Mouse (Mus musculus) embryonic facial prominence, embryonic 10.5 days (tissue): ENCODE data around the gene Armc9. TPM values are rescaled to one million over a fixed set of nuclear protein-coding genes. Genes with fewer than 3 reads are reported as not detected.
A peak's percentile ranks its signal among the peaks of the same experiment; 100 is the strongest.

Experiments used
- DNase-seq: peaks from one replicate; pipeline ENCODE4 v3.0.0-alpha.2; 2017; ENCODE audit warnings: low spot score
- H3K27ac ChIP-seq: fragments of 300-500 bp; sonication (generic); replicated peaks from 2 replicates; pipeline ENCODE4 v1.5.1; 2016; ENCODE audit warnings: mild to moderate bottlenecking
- H3K27me3 ChIP-seq: fragments of 300-500 bp; sonication (generic); replicated peaks from 2 replicates; pipeline ENCODE4 v1.6.1; 2016; ENCODE audit warnings: low read depth, mild to moderate bottlenecking; ENCODE audit not compliant: poor library complexity, severe bottlenecking
- H3K36me3 ChIP-seq: fragments of 300-500 bp; sonication (generic); replicated peaks from 2 replicates; pipeline ENCODE4 v1.6.1; 2016; ENCODE audit warnings: mild to moderate bottlenecking, moderate library complexity
- H3K4me1 ChIP-seq: fragments of 300-500 bp; sonication (generic); 2 replicates; pipeline ENCODE4 v1.6.1; 2016
- H3K4me3 ChIP-seq: fragments of 300-500 bp; sonication (generic); 2 replicates; pipeline ENCODE4 v1.5.1; 2016; ENCODE audit warnings: mild to moderate bottlenecking, moderate library complexity
- H3K9me3 ChIP-seq: fragments of 300-500 bp; sonication (generic); 2 replicates; pipeline ENCODE4 v1.6.1; 2016; ENCODE audit warnings: mild to moderate bottlenecking
- WGBS: fragments of 180-500 bp; shearing (Covaris S2); methylation state at CpG from one replicate; pipeline ENCODE4 v1.1.7; 2016; 5-methylcytosine and 5-hydroxymethylcytosine counted together
- polyA plus RNA-seq: library from polyadenylated mRNA; unstranded; fragments of >200 nt; fragmentation: Nextera tagmentation; extraction: Ambion mirVana; gene quantifications from 2 replicates; pipeline ENCODE4 v1.2.1, GENCODE M21; 2016

The Armc9 gene
- polyA plus RNA-seq, 1 experiment from 2014 or later: 35.8 TPM

- H3K27me3 ChIP-seq: peaks cover 35% of the 10 kb centered on the region
- H3K36me3 ChIP-seq: peaks cover 2% of the 10 kb centered on the region; the same call in 1 of the 2 replicates
- H3K9me3 ChIP-seq: no peaks in the 10 kb centered on the region
- H3K27ac ChIP-seq: no peak overlapping the region
- WGBS: 26% methylated on average over 10 of the region's 10 CpGs
- H3K4me3 ChIP-seq: no peak overlapping the region
- H3K4me1 ChIP-seq: peaks cover 33% of the 10 kb centered on the region
- peak; percentile 32 for DNase-seq
Observed at GRCm38 (mm10) chr1:86311467-86312005, 157.0 kb downstream of the Armc9 start.

DNA sequence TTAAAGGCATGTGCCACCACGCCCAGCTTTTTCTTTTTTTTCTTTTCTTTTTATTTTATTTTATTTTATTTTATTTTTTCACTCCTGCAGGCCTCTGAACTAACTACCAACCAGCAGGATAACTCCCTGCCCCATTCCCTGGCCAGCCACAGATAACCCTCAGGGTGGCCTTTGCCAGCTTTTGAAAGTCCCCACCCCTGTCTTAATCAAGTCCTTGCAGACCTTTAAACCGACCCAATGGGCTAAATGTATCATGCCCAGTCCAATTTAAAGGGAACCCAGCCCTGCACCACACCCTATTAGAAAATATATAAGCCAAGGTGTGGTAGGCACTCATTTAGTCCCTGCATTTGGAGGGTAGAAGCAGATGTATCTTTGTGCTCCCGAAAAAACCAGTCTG lies 157.7 kb downstream of the Armc9 start:
- Histone ChIP-seq H3K27ac (no peak overlapping the region), H3K4me1 (peaks cover 30% of the 10 kb centered on the region), H3K4me3 (no peak overlapping the region), H3K9me3 (no peaks in the 10 kb centered on the region), H3K36me3 (no peaks in the 10 kb centered on the region), H3K27me3 (peaks cover 31% of the 10 kb centered on the region)
- DNase-seq: no peak
- 71% methylated on average over 3 of the region's 3 CpGs for WGBS

- Histone ChIP-seq H3K4me3 (0 out of 2 replicates have a peak overlapping the region, but pooled peaks have one; percentile 18), H3K27me3 (peaks cover 28% of the 10 kb centered on the region), H3K9me3 (no peaks in the 10 kb centered on the region), H3K4me1 (peaks cover 25% of the 10 kb centered on the region), H3K27ac (no peak overlapping the region), H3K36me3 (no peaks in the 10 kb centered on the region)
- 40% methylated on average over 16 of the region's 16 CpGs for WGBS
- no peak for DNase-seq
Observed at GRCm38 (mm10) chr1:86313096-86313771, 158.7 kb downstream of the Armc9 start.

DNA sequence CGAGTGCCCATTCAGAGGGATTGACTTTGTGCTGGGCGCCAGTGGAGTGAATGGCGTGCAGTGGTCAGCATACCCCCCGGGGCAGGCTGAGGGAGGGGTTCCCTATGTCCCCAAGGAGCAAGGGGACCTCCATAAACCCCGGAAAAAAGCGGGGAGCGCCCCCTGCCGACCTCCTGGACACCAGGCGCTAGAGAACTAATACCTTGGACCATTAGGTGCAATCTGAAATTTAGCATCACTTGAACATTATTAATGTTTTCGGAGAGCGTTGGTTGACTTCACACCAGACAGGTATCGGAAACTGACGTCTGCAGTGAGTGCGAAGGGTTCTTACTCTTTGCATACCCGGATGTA lies 159.2 kb downstream of the Armc9 start:
- WGBS: 24% methylated on average over 15 of the region's 15 CpGs
- Histone ChIP-seq H3K36me3 (no peaks in the 10 kb centered on the region), H3K4me1 (peaks cover 22% of the 10 kb centered on the region), H3K27me3 (peaks cover 27% of the 10 kb centered on the region), H3K4me3 (0 out of 2 replicates have a peak overlapping the region, but pooled peaks have one; percentile 18), H3K27ac (no peak overlapping the region), H3K9me3 (no peaks in the 10 kb centered on the region)
- DNase-seq: peak; percentile 29

GRCm38 (mm10) chr1:86320822-86321413 lies 166.3 kb downstream of the Armc9 start:
- Histone ChIP-seq H3K4me1 (no peaks in the 10 kb centered on the region), H3K27ac (no peak overlapping the region), H3K4me3 (no peak overlapping the region), H3K9me3 (no peaks in the 10 kb centered on the region), H3K27me3 (no peaks in the 10 kb centered on the region), H3K36me3 (no peaks in the 10 kb centered on the region)
- DNase-seq: no peak
- 86% methylated on average over 7 of the region's 8 CpGs for WGBS

Other genes starting within 250 kb of the Armc9 start
- 0.22 TPM in 1 of 2 replicates, not detected in the other for gene 4933407L21Rik, start 226.3 kb upstream of the Armc9 start, polyA plus RNA-seq
- gene Gpr55, start 193.8 kb upstream of the Armc9 start, polyA plus RNA-seq: not detected in 2 replicates
- gene Spata3, start 138.0 kb upstream of the Armc9 start, polyA plus RNA-seq: not detected in 2 replicates
- gene 2810459M11Rik, start 108.9 kb upstream of the Armc9 start, polyA plus RNA-seq: 0.21 and 0.33 TPM in 2 replicates
- 228 and 231 TPM in 2 replicates for gene Psmd1, start 90.4 kb upstream of the Armc9 start, polyA plus RNA-seq
- gene Htr2b, start 42.8 kb upstream of the Armc9 start, polyA plus RNA-seq: 0.18 and 0.71 TPM in 2 replicates
- gene Gm21972, start 21.1 kb upstream of the Armc9 start, polyA plus RNA-seq: 0.44 TPM in 1 of 2 replicates, not detected in the other
- gene B3gnt7, start 148.1 kb downstream of the Armc9 start, polyA plus RNA-seq: 4.9 and 6.2 TPM in 2 replicates
- 625 and 641 TPM in 2 replicates for gene Ncl, start 204.6 kb downstream of the Armc9 start, polyA plus RNA-seq